Mouse (Mus musculus) olfactory bulb, adult 2 months (tissue): ENCODE results near the gene Resf1.

Experiments
- CTCF ChIP-seq: fragments of 200-500 bp; IDR thresholded peaks from 2 replicates; pipeline ENCODE4 v1.5.1; 2012; ENCODE audit warnings: low read depth, mild to moderate bottlenecking, low read length, moderate library complexity; ENCODE audit not compliant: insufficient read depth
- POLR2A ChIP-seq: fragments of 200-500 bp; IDR thresholded peaks from 2 replicates; pipeline ENCODE4 v1.6.1; 2012; ENCODE audit warnings: mild to moderate bottlenecking, low read depth, low read length, moderate library complexity; ENCODE audit not compliant: insufficient read depth

GRCm38 (mm10) chr6:149329071-149329470, 19.9 kb downstream of the Resf1 start:
- TF ChIP-seq CTCF (no peak), POLR2A (no peak)
